Mouse (Mus musculus) C2C12 (cell line): ENCODE data around the gene Capn8.

Experiments
- CTCF ChIP-seq: IDR thresholded peaks from one replicate; pipeline ENCODE4 v1.5.1; 2011; ENCODE audit not compliant: control insufficient read depth, insufficient read depth, insufficient read length
- FOSL1 ChIP-seq: IDR thresholded peaks from one replicate; pipeline ENCODE4 v1.8.0; 2011; ENCODE audit warnings: mild to moderate bottlenecking, low read length; ENCODE audit not compliant: poor library complexity, insufficient read depth, severe bottlenecking
- USF1 ChIP-seq: IDR thresholded peaks from one replicate; pipeline ENCODE4 v1.6.1; 2011; ENCODE audit warnings: low read depth, mild to moderate bottlenecking, control low read depth, moderate library complexity

GRCm38 (mm10) chr1:182609701-182610335 is 45.0 kb downstream of the Capn8 start:
- TF ChIP-seq CTCF: no peak
- no peak for TF ChIP-seq FOSL1
- no peak for TF ChIP-seq USF1
